Mouse (Mus musculus) heart, embryonic 11.5 days (tissue): ENCODE measurements around the gene L1cam. TPM values are rescaled to one million over a fixed set of nuclear protein-coding genes. Genes with fewer than 3 reads are reported as not detected.

Source experiments
- ATAC-seq: fragments of 200-750 bp; cut with Nextera tagmentation; replicated peaks from 2 replicates; pipeline ENCODE4 v1.8.0; 2017; ENCODE audit warnings: moderate library complexity; ENCODE audit not compliant: insufficient number of reproducible peaks, low FRiP score, low TSS enrichment
- H3K27ac ChIP-seq: fragments of 300-500 bp; sonication (generic); 2 replicates; pipeline ENCODE4 v1.5.1; 2014; ENCODE audit warnings: mild to moderate bottlenecking, low read depth, low read length
- H3K27me3 ChIP-seq: fragments of 300-500 bp; sonication (generic); 2 replicates; pipeline ENCODE4 v1.6.1; 2014; ENCODE audit warnings: mild to moderate bottlenecking, low read length, mixed read lengths; ENCODE audit not compliant: control insufficient read depth, insufficient read depth
- H3K36me3 ChIP-seq: fragments of 300-500 bp; sonication (generic); 2 replicates; pipeline ENCODE4 v1.6.1; 2014; ENCODE audit warnings: mild to moderate bottlenecking, low read length, moderate library complexity, mixed read lengths; ENCODE audit not compliant: control insufficient read depth, insufficient read depth
- H3K4me1 ChIP-seq: fragments of 300-500 bp; sonication (generic); 2 replicates; pipeline ENCODE4 v1.6.1; 2014; ENCODE audit warnings: low read length; ENCODE audit not compliant: control insufficient read depth, insufficient read depth
- H3K4me2 ChIP-seq: fragments of 300-500 bp; sonication (generic); 2 replicates; pipeline ENCODE4 v1.6.1; 2014; ENCODE audit warnings: mild to moderate bottlenecking, moderate library complexity
- H3K4me3 ChIP-seq: fragments of 300-500 bp; sonication (generic); 2 replicates; pipeline ENCODE4 v1.5.1; 2014; ENCODE audit warnings: low read depth, low read length
- H3K9ac ChIP-seq: fragments of 300-500 bp; sonication (generic); 2 replicates; pipeline ENCODE4 v1.6.1; 2014; ENCODE audit warnings: mild to moderate bottlenecking, low read depth, low read length, moderate library complexity
- H3K9me3 ChIP-seq: fragments of 300-500 bp; sonication (generic); replicated peaks from 2 replicates; pipeline ENCODE4 v1.6.1; 2016; ENCODE audit warnings: low read length; ENCODE audit not compliant: control insufficient read depth
- WGBS: fragments of 180-500 bp; shearing (Covaris S2); extraction: QIAGEN DNeasy Blood & Tissue Kit; methylation state at CpG from one replicate; pipeline ENCODE4 v1.1.7; 2014; ENCODE audit not compliant: insufficient replicate concordance; 5-methylcytosine and 5-hydroxymethylcytosine counted together
- polyA plus RNA-seq: library from polyadenylated mRNA; unstranded; fragments of >200 nt; fragmentation: Nextera tagmentation; extraction: Ambion mirVana; gene quantifications from 2 replicates; pipeline ENCODE4 v1.2.1, GENCODE M21; 2014

L1cam gene
- polyA plus RNA-seq, 1 experiment from 2014 or later: 1.3 TPM

DNA sequence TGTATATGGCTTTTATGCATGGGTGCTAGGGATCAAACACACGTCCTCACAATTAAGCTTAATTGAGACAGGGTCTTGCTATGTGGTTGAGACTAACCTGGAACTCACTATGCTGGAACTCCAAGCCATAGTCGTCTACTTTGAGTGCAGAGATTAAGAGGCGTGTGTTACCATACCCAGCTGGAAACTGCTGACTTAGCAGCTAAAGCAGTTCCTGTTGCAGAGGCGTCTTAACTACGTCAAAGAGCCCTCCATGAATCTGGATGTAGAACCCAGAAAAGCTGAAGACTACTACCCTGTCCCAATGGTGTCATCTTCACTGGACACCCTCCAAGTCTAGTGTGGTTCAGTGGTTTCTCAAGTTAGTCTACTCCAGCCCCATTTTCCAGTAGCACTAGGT, 22.7 kb upstream of the L1cam start:
- no peaks in the 10 kb centered on the region for H3K27me3 ChIP-seq

GRCm38 (mm10) chrX:73916945-73917344, 21.0 kb upstream of the L1cam start:
- Histone ChIP-seq H3K4me2 (no peak overlapping the region), H3K27me3 (no peaks in the 10 kb centered on the region), H3K36me3 (0 out of 2 replicates have a peak, but pooled peaks cover 2% of the 10 kb centered on the region), H3K9ac (no peak overlapping the region), H3K27ac (no peak overlapping the region), H3K4me1 (no peaks in the 10 kb centered on the region), H3K4me3 (no peak overlapping the region), H3K9me3 (no peaks in the 10 kb centered on the region)
- ATAC-seq: no peak
- WGBS: 77% methylated on average over 8 of the region's 8 CpGs

More for the DNA sequence above, 22.7 kb upstream of the L1cam start:
- no peak overlapping the region for H3K4me3 ChIP-seq
- ATAC-seq: no peak
- H3K9me3 ChIP-seq: no peaks in the 10 kb centered on the region
- 83% methylated on average over 5 of the region's 5 CpGs for WGBS
- no peak overlapping the region for H3K9ac ChIP-seq
- H3K27ac ChIP-seq: no peak overlapping the region
- H3K4me2 ChIP-seq: no peak overlapping the region
- H3K4me1 ChIP-seq: no peaks in the 10 kb centered on the region
- 0 out of 2 replicates have a peak, but pooled peaks cover 2% of the 10 kb centered on the region for H3K36me3 ChIP-seq

DNA sequence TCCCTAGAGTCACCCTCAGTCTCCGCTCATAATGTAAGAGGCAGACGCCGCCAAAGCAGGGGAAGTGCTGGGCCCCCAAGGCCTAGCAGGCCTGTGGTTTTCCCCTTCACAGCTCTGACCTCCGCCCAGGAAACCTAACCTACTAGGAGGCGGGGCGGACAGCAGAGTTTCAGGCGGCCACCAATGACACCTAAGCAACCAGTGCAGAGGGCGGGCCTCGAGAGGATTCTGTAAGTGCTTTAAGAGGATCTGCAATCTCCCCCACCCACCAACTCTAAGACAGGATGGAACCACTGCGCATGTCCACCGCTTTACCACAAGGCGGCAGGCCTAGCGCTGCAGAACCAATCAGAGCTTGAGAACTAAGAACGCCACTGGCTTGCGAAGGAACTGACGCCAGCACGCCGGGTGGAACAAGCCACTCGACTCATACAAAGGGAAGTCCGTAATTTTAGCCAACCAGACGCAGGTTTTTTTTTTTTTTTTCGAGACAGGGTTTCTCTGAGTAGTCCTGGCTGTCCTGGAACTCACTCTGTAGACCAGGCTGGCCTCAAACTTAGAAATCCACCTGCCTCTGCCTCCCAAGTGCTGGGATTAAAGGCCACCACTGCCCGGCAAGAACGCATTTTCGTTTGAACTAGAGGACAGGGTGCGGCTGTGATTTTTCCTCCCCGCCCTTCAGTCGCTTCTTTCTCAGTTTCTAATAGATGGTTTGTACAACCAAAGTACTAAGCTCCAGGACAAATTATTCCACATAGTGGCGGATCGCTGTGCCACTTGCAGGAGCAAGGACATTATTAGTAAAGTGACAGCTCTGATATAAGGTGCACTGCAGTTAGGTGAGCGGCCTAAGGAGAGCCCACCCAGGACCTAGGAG, 19.2 kb upstream of the L1cam start:
- Histone ChIP-seq H3K4me1 (peaks cover 2% of the 10 kb centered on the region; the same call in 1 of the 2 replicates), H3K9ac (no peak overlapping the region), H3K27me3 (no peaks in the 10 kb centered on the region), H3K9me3 (no peaks in the 10 kb centered on the region), H3K27ac (peak overlapping the region; percentile 71), H3K4me2 (peak overlapping the region; percentile 49), H3K36me3 (0 out of 2 replicates have a peak, but pooled peaks cover 2% of the 10 kb centered on the region), H3K4me3 (peak overlapping the region; percentile 18)
- ATAC-seq: peak; percentile 96
- 23% methylated on average over 31 of the region's 31 CpGs for WGBS

DNA sequence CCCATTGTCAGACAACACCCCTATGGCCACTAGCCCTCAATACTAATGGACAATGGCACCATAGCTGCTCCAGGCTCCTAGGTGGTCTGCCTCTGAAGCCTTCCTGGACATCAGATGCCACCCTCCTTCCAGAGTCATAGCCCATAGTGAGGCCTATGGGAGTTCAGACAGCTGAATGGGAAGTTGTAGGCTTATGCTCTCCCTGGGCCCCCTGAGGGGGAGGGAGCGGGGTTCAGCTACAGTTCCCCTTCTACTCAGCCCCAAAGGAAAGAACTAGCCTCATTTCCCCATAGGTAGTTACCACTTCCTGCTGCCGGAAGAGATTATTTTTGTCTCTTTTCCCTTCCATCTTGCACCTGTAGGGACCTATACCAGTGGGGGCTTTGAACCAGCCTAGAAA, 15.7 kb upstream of the L1cam start:
- Histone ChIP-seq H3K9me3 (no peaks in the 10 kb centered on the region), H3K4me3 (no peak overlapping the region), H3K4me1 (peaks cover 2% of the 10 kb centered on the region; the same call in 1 of the 2 replicates), H3K4me2 (no peak overlapping the region), H3K27me3 (no peaks in the 10 kb centered on the region), H3K27ac (no peak overlapping the region), H3K9ac (no peak overlapping the region), H3K36me3 (no peaks in the 10 kb centered on the region)
- ATAC-seq: no peak
- 64% methylated on average over 2 of the region's 2 CpGs for WGBS

DNA sequence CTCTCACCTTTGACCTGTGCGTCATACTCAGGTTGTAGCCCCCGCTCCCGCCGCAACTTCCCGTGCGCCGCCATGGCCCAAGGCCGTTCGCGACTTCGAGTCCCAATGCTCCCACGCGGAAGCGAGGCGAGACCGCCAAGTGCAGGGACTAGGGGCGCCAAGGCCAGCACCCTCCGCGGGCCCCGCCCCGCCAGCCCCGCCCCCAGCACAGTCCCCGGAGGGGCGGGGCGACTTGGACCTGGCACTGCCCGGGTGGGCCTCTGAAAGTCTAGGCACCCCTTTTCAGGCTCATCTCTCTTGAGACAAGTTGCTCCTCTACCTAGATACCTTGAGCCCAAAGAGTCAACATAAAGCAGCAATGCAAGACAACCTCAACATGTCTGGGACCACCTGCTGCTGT, 15.3 kb upstream of the L1cam start:
- peak overlapping the region; percentile 25; the same call in 1 of the 2 replicates for H3K4me3 ChIP-seq
- peaks cover 2% of the 10 kb centered on the region; the same call in 1 of the 2 replicates for H3K4me1 ChIP-seq
- WGBS: 22% methylated on average over 24 of the region's 26 CpGs
- H3K36me3 ChIP-seq: no peaks in the 10 kb centered on the region
- no peak for ATAC-seq
- no peak overlapping the region for H3K27ac ChIP-seq
- no peak overlapping the region for H3K9ac ChIP-seq
- peak overlapping the region; percentile 56 for H3K4me2 ChIP-seq
- H3K9me3 ChIP-seq: no peaks in the 10 kb centered on the region
- H3K27me3 ChIP-seq: no peaks in the 10 kb centered on the region

DNA sequence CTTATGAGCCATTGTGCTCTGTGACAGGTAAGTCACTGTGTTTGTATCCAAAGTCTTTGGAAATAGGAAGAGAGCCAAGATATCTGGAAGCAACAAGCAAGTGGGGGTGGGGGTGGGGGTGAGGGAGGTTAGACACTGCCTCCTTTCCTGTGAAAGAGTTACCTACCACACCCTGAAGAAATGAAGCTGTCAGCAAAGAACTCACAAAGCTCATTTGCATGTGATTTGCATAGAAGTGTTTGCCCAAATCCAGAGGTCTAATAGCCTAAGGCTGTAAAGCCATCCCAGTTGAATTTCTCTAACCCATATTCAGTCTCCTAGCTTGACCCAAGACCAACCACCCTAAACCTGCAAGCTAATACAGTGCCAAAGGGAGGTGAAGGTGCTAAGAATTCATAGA, 14.5 kb upstream of the L1cam start:
- no peak overlapping the region for H3K4me3 ChIP-seq
- H3K27me3 ChIP-seq: no peaks in the 10 kb centered on the region
- no peaks in the 10 kb centered on the region for H3K9me3 ChIP-seq
- no peaks in the 10 kb centered on the region for H3K36me3 ChIP-seq
- ATAC-seq: no peak
- H3K9ac ChIP-seq: no peak overlapping the region
- peaks cover 2% of the 10 kb centered on the region; the same call in 1 of the 2 replicates for H3K4me1 ChIP-seq
- no peak overlapping the region; the same call in 1 of the 2 replicates for H3K4me2 ChIP-seq
- H3K27ac ChIP-seq: no peak overlapping the region

GRCm38 (mm10) chrX:73910049-73910448, 14.1 kb upstream of the L1cam start:
- H3K4me3 ChIP-seq: no peak overlapping the region
- no peaks in the 10 kb centered on the region for H3K9me3 ChIP-seq
- H3K4me2 ChIP-seq: no peak overlapping the region
- H3K4me1 ChIP-seq: peaks cover 2% of the 10 kb centered on the region; the same call in 1 of the 2 replicates
- no peak for ATAC-seq
- H3K9ac ChIP-seq: no peak overlapping the region
- no peaks in the 10 kb centered on the region for H3K36me3 ChIP-seq
- H3K27me3 ChIP-seq: no peaks in the 10 kb centered on the region
- no peak overlapping the region for H3K27ac ChIP-seq
- 79% methylated on average over 1 of the region's 1 CpGs for WGBS

GRCm38 (mm10) chrX:73897959-73898358, 2.1 kb upstream of the L1cam start:
- no peak overlapping the region for H3K4me3 ChIP-seq
- no peaks in the 10 kb centered on the region for H3K9me3 ChIP-seq
- ATAC-seq: no peak
- no peaks in the 10 kb centered on the region for H3K4me1 ChIP-seq
- no peaks in the 10 kb centered on the region for H3K36me3 ChIP-seq
- no peak overlapping the region for H3K27ac ChIP-seq
- 52% methylated on average over 3 of the region's 3 CpGs for WGBS
- H3K9ac ChIP-seq: no peak overlapping the region
- H3K4me2 ChIP-seq: no peak overlapping the region
- H3K27me3 ChIP-seq: peaks cover 2% of the 10 kb centered on the region; the same call in 1 of the 2 replicates
